Mouse (Mus musculus) stomach, embryonic 14.5 days (tissue): ENCODE results near the gene Trim43a. TPM values are rescaled to one million over a fixed set of nuclear protein-coding genes. Genes with fewer than 3 reads are reported as not detected.
A peak's percentile ranks its signal among the peaks of the same experiment; 100 is the strongest.
"Not testable (repeated sequence)": the region's sequence is repeated elsewhere in the genome, so short reads cannot be mapped to it uniquely, and the experiment has no call there.

Experiments
- ATAC-seq: fragments of 200-750 bp; cut with Nextera tagmentation; 2 replicates; pipeline ENCODE4 v1.8.0; 2017; ENCODE audit warnings: low read depth, moderate TSS enrichment; ENCODE audit not compliant: insufficient number of reproducible peaks, insufficient read depth, low FRiP score
- H3K27ac ChIP-seq: fragments of 300-500 bp; sonication (generic); 2 replicates; pipeline ENCODE4 v1.5.1; 2014; ENCODE audit warnings: mild to moderate bottlenecking, low read length, moderate library complexity, mixed read lengths
- H3K27me3 ChIP-seq: fragments of 300-500 bp; sonication (generic); 2 replicates; pipeline ENCODE4 v1.6.1; 2014; ENCODE audit warnings: low read length, control low read depth, mixed read lengths; ENCODE audit not compliant: control insufficient read depth, insufficient read depth
- H3K36me3 ChIP-seq: fragments of 300-500 bp; sonication (generic); 2 replicates; pipeline ENCODE4 v1.6.1; 2014; ENCODE audit warnings: mild to moderate bottlenecking, control low read depth, low read length, moderate library complexity, mixed read lengths; ENCODE audit not compliant: control insufficient read depth, insufficient read depth
- H3K4me1 ChIP-seq: fragments of 300-500 bp; sonication (generic); 2 replicates; pipeline ENCODE4 v1.6.1; 2014; ENCODE audit warnings: low read length, control low read depth, mixed read lengths; ENCODE audit not compliant: control insufficient read depth, insufficient read depth
- H3K4me2 ChIP-seq: fragments of 300-500 bp; sonication (generic); replicated peaks from 2 replicates; pipeline ENCODE4 v1.6.1; 2014; ENCODE audit warnings: low read depth, low read length, control low read depth
- H3K4me3 ChIP-seq: fragments of 300-500 bp; sonication (generic); 2 replicates; pipeline ENCODE4 v1.5.1; 2014; ENCODE audit warnings: low read depth, low read length, control low read depth
- H3K9ac ChIP-seq: fragments of 300-500 bp; sonication (generic); replicated peaks from 2 replicates; pipeline ENCODE4 v1.6.1; 2014; ENCODE audit warnings: low read depth, mild to moderate bottlenecking, control low read depth, low read length, moderate library complexity, mixed read lengths
- H3K9me3 ChIP-seq: fragments of 300-500 bp; sonication (generic); 2 replicates; pipeline ENCODE4 v1.6.1; 2016; ENCODE audit warnings: low read depth, low read length, control low read depth; ENCODE audit not compliant: control insufficient read depth
- WGBS: fragments of 180-500 bp; shearing (Covaris S2); extraction: QIAGEN DNeasy Blood & Tissue Kit; methylation state at CpG from one replicate; pipeline ENCODE4 v1.1.7; 2014; 5-methylcytosine and 5-hydroxymethylcytosine counted together
- polyA plus RNA-seq: library from polyadenylated mRNA; unstranded; fragments of >200 nt; fragmentation: Nextera tagmentation; extraction: Ambion mirVana; gene quantifications from 2 replicates; pipeline ENCODE4 v1.2.1, GENCODE M21; 2014

Trim43a gene
- not detected in 2 replicates for polyA plus RNA-seq

DNA sequence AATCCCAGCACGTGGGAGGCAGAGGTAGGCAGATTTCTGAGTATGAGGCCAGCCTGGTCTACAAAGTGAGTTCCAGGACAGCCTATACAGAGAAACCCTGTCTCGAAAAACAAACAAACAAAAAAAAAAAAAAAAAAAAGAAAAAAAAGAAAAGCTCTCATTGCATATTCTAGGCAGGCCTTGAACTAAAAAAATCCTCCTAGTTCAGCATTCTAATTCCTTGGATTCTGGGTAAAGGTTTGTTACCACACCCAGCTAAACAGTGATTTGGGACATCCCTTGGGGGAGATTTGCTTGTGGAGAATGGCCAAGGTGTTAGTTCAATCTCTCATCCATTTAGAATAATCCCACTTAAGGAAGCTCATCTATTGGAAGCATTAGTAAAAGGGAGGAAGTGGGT lies at the start of gene Trim43a:
Gene Trim43a (plus strand): TSS at position 301 of the 400 bp plus-strand sequence.
- H3K27me3 ChIP-seq, H3K9ac ChIP-seq, H3K4me2 ChIP-seq, H3K36me3 ChIP-seq, H3K4me3 ChIP-seq, H3K27ac ChIP-seq, H3K4me1 ChIP-seq, ATAC-seq, H3K9me3 ChIP-seq: not testable (repeated sequence)
- 86% methylated on average over 2 of the region's 2 CpGs for WGBS

DNA sequence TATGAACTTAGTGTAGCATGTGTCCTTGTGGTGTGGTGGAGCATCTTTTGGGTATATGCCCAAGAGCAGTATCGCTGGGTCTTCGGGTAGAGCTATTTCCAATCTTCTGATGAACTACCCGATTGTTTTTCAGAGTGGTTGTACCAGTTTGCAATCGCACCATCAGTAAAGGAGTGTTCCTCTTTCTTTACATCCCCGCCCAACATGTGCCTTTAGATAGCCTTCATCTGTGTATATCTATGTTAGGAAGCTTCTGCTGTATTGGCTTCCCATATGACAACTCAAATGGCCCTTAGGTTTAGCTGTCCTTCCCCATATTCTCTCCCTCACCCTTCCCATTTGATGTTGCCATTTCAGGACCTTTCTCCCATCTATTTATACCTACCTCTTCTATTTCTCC lies 46.6 kb upstream of the Trim43a start:
- H3K4me3 ChIP-seq, result no peak overlapping the region
- no peaks in the 10 kb centered on the region for H3K27me3 ChIP-seq
- H3K9ac ChIP-seq, result no peak overlapping the region
- H3K36me3 ChIP-seq, result no peaks in the 10 kb centered on the region
- ATAC-seq, result no peak
- H3K4me1 ChIP-seq, result no peaks in the 10 kb centered on the region
- H3K27ac ChIP-seq, result no peak overlapping the region
- no peaks in the 10 kb centered on the region for H3K9me3 ChIP-seq
- 95% methylated on average over 5 of the region's 5 CpGs for WGBS
- no peak overlapping the region for H3K4me2 ChIP-seq

DNA sequence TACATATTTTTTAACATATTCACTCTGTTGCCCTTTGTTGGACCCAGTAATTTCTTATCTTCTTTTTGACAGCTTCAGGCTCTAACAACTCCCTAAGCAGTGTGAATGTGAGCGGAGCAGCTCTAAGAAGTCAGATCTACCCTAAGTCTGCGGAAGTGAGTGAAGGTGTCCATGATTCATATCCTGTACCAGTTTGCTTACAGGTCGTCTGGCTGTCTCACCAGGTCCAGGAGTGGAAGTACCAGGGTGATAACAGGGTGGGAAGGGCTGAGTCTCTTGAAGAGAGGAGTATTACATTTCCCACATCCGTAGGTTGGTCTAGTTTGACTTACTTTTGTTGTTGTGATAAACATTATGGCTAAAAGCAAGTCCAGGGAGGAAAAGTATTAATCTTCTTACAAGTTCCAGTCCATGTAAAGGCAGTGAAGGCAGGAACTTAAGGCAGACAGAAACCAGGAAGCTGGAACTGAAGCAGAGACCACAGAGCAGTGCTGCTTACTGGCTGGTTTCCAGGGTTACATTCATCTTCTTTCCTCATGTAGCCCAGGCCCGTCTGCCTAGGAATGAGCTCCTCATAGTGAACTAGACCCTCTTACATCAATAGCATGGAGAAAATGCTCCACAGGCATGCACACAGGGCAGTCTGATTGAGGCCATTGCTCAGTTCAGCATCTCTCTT lies 41.0 kb upstream of the Trim43a start:
- no peaks in the 10 kb centered on the region for H3K36me3 ChIP-seq
- H3K4me3 ChIP-seq, result no peak overlapping the region
- WGBS, result 66% methylated on average over 5 of the region's 5 CpGs
- no peak for ATAC-seq
- no peak overlapping the region for H3K9ac ChIP-seq
- H3K27ac ChIP-seq, result no peak overlapping the region
- H3K27me3 ChIP-seq, result no peaks in the 10 kb centered on the region
- H3K9me3 ChIP-seq, result no peaks in the 10 kb centered on the region
- no peak overlapping the region for H3K4me2 ChIP-seq
- no peaks in the 10 kb centered on the region for H3K4me1 ChIP-seq

DNA sequence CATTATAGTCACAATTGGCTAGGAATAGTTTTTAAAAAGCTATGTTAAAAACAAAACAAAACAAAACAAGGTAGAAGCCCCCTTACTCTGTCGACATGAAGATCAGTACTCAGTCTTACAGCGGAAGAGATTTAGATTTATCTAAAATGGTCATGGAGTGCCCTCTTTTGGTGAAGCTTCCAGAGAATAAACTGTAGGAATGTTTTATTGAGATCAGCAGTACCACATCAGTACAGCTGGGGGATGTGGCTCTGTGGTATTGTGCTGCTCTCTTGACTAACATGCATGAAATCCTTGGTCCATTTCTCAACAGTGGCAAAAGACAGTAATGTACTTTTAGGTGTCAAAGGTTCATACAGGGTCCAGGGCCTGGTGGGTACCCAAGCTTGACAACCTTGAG lies 37.9 kb upstream of the Trim43a start:
- Histone ChIP-seq H3K36me3 (no peaks in the 10 kb centered on the region), H3K9ac (no peak overlapping the region), H3K4me2 (no peak overlapping the region), H3K4me1 (no peaks in the 10 kb centered on the region), H3K27ac (no peak overlapping the region), H3K27me3 (no peaks in the 10 kb centered on the region), H3K4me3 (no peak overlapping the region), H3K9me3 (no peaks in the 10 kb centered on the region)
- ATAC-seq, result no peak
- 32% methylated on average over 2 of the region's 2 CpGs for WGBS

DNA sequence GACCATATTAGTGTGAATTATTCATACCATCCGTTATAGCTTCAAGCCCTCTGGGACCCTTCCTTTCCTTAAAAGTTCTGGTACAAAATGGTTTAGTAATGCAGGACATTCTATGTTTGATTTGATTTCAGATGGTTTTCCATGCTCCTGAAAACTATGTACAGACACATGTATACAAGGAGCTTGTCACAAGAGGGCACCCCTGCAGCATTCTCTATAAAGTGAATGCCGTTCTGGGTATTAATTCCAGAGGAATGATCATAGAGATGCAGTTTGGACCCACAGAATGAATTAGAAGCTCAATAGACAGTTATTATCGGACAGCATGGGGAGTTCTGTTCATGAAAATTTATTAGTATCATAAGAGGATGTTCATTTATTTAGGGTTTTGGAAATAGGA lies 35.2 kb upstream of the Trim43a start:
- ATAC-seq, result no peak
- 38% methylated on average over 3 of the region's 3 CpGs for WGBS
- H3K4me1 ChIP-seq, result peaks cover 4% of the 10 kb centered on the region; the same call in 1 of the 2 replicates

DNA sequence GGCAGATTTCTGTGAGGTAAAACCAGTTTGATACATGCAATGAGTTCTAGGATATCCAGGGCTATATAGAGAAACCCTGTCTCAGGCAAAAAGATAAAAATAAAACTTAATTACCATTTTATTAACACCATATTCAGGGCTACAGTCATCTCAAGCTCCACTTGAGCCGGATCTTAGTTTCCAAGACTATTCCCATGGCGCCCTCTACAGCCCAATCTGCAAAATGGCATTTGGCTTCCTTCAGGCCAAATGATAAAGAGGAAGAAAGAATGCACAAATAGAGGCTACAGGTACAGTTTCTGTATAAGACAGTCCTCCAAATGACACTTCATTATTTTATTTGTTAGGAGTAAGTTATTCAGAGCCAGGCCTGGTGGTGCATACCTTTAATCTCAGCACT lies 34.5 kb upstream of the Trim43a start:
- no peaks in the 10 kb centered on the region for H3K27me3 ChIP-seq
- no peak overlapping the region for H3K4me2 ChIP-seq
- ATAC-seq, result no peak
- WGBS, result 2% methylated on average over 2 of the region's 2 CpGs
- H3K4me3 ChIP-seq, result no peak overlapping the region
- no peaks in the 10 kb centered on the region for H3K36me3 ChIP-seq
- peaks cover 4% of the 10 kb centered on the region; the same call in 1 of the 2 replicates for H3K4me1 ChIP-seq
- no peak overlapping the region for H3K9ac ChIP-seq
- no peak overlapping the region for H3K27ac ChIP-seq
- no peaks in the 10 kb centered on the region for H3K9me3 ChIP-seq

More for the DNA sequence above, 35.2 kb upstream of the Trim43a start:
- no peak overlapping the region for H3K4me3 ChIP-seq
- no peak overlapping the region for H3K9ac ChIP-seq
- no peak overlapping the region for H3K27ac ChIP-seq
- H3K4me2 ChIP-seq, result no peak overlapping the region
- no peaks in the 10 kb centered on the region for H3K9me3 ChIP-seq
- no peaks in the 10 kb centered on the region for H3K27me3 ChIP-seq
- no peaks in the 10 kb centered on the region for H3K36me3 ChIP-seq

DNA sequence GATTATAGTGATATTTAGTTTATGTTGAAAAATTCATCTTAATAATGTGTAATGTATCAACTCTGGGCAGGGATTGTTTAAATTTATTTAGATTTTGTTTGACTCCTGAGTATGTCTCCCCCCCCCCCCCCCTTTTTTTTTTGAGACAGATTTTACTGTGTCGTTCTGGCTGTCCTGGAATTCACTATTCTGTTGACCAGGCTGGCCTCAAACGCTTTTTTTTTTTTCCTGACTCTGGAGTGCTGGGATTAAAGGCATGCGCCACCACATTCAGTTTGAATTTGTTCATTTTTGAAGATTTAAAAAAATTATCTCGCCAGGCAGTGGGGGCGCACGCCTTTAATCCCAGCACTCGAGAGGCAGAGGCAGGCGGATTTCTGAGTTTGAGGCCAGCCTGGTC lies 34.0 kb upstream of the Trim43a start:
- no peak for ATAC-seq
- H3K27ac ChIP-seq, result no peak overlapping the region
- H3K9me3 ChIP-seq, result no peaks in the 10 kb centered on the region
- WGBS, result 60% methylated on average over 8 of the region's 8 CpGs
- no peak overlapping the region for H3K4me2 ChIP-seq
- no peaks in the 10 kb centered on the region for H3K36me3 ChIP-seq
- H3K27me3 ChIP-seq, result no peaks in the 10 kb centered on the region
- H3K4me1 ChIP-seq, result peaks cover 4% of the 10 kb centered on the region; the same call in 1 of the 2 replicates
- H3K4me3 ChIP-seq, result no peak overlapping the region
- no peak overlapping the region for H3K9ac ChIP-seq

DNA sequence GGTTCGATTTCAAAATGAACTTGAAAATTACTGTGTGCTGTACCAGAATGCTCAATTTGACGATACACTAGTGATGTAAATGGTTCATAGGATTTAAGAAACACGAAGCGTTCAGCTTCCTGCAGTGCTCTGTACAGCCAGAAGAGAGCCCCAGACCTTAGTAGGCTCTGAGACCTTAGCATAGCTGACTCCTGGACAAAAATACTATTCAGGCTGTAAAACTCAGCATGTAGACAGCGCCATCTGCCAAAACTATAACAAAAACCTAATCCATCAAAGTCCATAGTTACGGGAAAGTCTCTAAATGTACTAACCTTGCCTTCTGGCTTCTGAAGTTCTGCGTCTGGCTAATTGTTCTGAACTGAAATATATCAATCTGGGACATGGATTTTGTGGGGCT lies 33.4 kb upstream of the Trim43a start:
- peak; percentile 50; the same call in 1 of the 2 replicates for ATAC-seq
- H3K9ac ChIP-seq, result 0 out of 2 replicates have a peak overlapping the region, but pooled peaks have one; percentile 57
- peak overlapping the region; percentile 69 for H3K4me2 ChIP-seq
- WGBS, result 25% methylated on average over 7 of the region's 7 CpGs
- no peak overlapping the region for H3K27ac ChIP-seq
- peaks cover 4% of the 10 kb centered on the region; the same call in 1 of the 2 replicates for H3K4me1 ChIP-seq
- H3K27me3 ChIP-seq, result no peaks in the 10 kb centered on the region
- no peaks in the 10 kb centered on the region for H3K9me3 ChIP-seq
- peak overlapping the region; percentile 70 for H3K4me3 ChIP-seq
- H3K36me3 ChIP-seq, result no peaks in the 10 kb centered on the region
